Mouse (Mus musculus) intestine, embryonic 14.5 days (tissue): ENCODE measurements around the gene 4931406C07Rik. TPM values are rescaled to one million over a fixed set of nuclear protein-coding genes. Genes with fewer than 3 reads are reported as not detected.
"Not testable (repeated sequence)": the region's sequence is repeated elsewhere in the genome, so short reads cannot be mapped to it uniquely, and the experiment has no call there.

Experiments
- ATAC-seq: fragments of 200-750 bp; cut with Nextera tagmentation; replicated peaks from 2 replicates; pipeline ENCODE4 v1.8.0; 2017; ENCODE audit warnings: low read depth, moderate number of reproducible peaks, moderate TSS enrichment, moderate library complexity; ENCODE audit not compliant: low FRiP score, low TSS enrichment
- DNase-seq: peaks from one replicate; pipeline ENCODE4 v3.0.0-alpha.2; 2018; ENCODE audit warnings: low spot score
- H3K27ac ChIP-seq: fragments of 300-500 bp; sonication (generic); 2 replicates; pipeline ENCODE4 v1.5.1; 2014; ENCODE audit warnings: low read depth, mild to moderate bottlenecking, control low read depth
- H3K27me3 ChIP-seq: fragments of 300-500 bp; sonication (generic); replicated peaks from 2 replicates; pipeline ENCODE4 v1.6.1; 2014; ENCODE audit warnings: low read length, control low read depth; ENCODE audit not compliant: control insufficient read depth, insufficient read depth
- H3K36me3 ChIP-seq: fragments of 300-500 bp; sonication (generic); 2 replicates; pipeline ENCODE4 v1.6.1; 2014; ENCODE audit warnings: low read length, control low read depth; ENCODE audit not compliant: control insufficient read depth, insufficient read depth
- H3K4me1 ChIP-seq: fragments of 300-500 bp; sonication (generic); replicated peaks from 2 replicates; pipeline ENCODE4 v1.6.1; 2014; ENCODE audit warnings: low read length, control low read depth, mixed read lengths; ENCODE audit not compliant: control insufficient read depth, insufficient read depth
- H3K4me2 ChIP-seq: fragments of 300-500 bp; sonication (generic); 2 replicates; pipeline ENCODE4 v1.6.1; 2014; ENCODE audit warnings: low read length
- H3K4me3 ChIP-seq: fragments of 300-500 bp; sonication (generic); 2 replicates; pipeline ENCODE4 v1.5.1; 2014; ENCODE audit warnings: low read depth, low read length, control low read depth, mixed read lengths
- H3K9ac ChIP-seq: fragments of 300-500 bp; sonication (generic); 2 replicates; pipeline ENCODE4 v1.6.1; 2014; ENCODE audit warnings: mild to moderate bottlenecking, low read length
- H3K9me3 ChIP-seq: fragments of 300-500 bp; sonication (generic); 2 replicates; pipeline ENCODE4 v1.6.1; 2016; ENCODE audit warnings: low read length, control low read depth; ENCODE audit not compliant: control insufficient read depth
- WGBS: fragments of 180-500 bp; shearing (Covaris S2); extraction: QIAGEN DNeasy Blood & Tissue Kit; methylation state at CpG from one replicate; pipeline ENCODE4 v1.1.7; 2014; 5-methylcytosine and 5-hydroxymethylcytosine counted together
- polyA plus RNA-seq: library from polyadenylated mRNA; unstranded; fragments of >200 nt; fragmentation: Nextera tagmentation; extraction: Ambion mirVana; gene quantifications from 2 replicates; pipeline ENCODE4 v1.2.1, GENCODE M21; 2014

4931406C07Rik gene
- 7.3 and 8.3 TPM in 2 replicates for polyA plus RNA-seq

- DNase-seq (no peak), ATAC-seq (peak; percentile 82)
- peak within 1 kb of the TSS; percentile 87 for H3K4me2 ChIP-seq
- peak within 1 kb of the TSS; percentile 86 for H3K4me3 ChIP-seq
- no peaks in the 10 kb centered on the region for H3K9me3 ChIP-seq
- peaks cover 22% of the 10 kb centered on the region for H3K4me1 ChIP-seq
- peaks cover 42% of the 10 kb centered on the region for H3K36me3 ChIP-seq
- H3K27me3 ChIP-seq: no peaks in the 10 kb centered on the region
- peak within 1 kb of the TSS; percentile 98 for H3K9ac ChIP-seq
- peak within 1 kb of the TSS; percentile 92 for H3K27ac ChIP-seq
- under 1% methylated on average over 35 of the region's 35 CpGs for WGBS
Observed at GRCm38 (mm10) chr9:15306398-15307119, at the start of gene 4931406C07Rik. Gene 4931406C07Rik (minus strand): TSS chr9:15306448.

DNA sequence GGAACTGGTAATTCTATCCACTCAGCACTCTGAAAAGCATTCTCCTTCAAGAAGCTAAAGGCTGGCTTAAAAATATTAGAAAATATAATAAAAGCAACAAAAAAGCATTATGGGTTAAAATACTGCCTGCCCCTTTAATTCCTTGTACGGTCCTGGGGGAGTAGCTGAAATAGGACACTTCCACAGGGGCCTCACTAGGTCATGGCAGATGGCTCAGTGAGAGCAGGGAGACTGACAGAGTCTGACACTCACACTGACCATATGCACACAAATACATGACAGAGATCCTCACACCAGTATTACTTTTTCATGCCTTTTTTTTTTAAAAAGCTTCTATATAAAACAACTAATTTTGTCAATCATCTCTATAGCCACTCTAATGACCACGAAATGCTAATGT, 43.7 kb upstream of the 4931406C07Rik start:
- no peak overlapping the region for H3K9ac ChIP-seq
- no peaks in the 10 kb centered on the region for H3K9me3 ChIP-seq
- H3K4me3 ChIP-seq: no peak overlapping the region
- H3K27me3 ChIP-seq: no peaks in the 10 kb centered on the region
- no peak overlapping the region for H3K4me2 ChIP-seq
- DNase-seq (no peak), ATAC-seq (no peak)
- H3K27ac ChIP-seq: no peak overlapping the region
- no peaks in the 10 kb centered on the region for H3K4me1 ChIP-seq
- peaks cover 77% of the 10 kb centered on the region for H3K36me3 ChIP-seq
- WGBS: 70% methylated on average over 2 of the region's 2 CpGs

DNA sequence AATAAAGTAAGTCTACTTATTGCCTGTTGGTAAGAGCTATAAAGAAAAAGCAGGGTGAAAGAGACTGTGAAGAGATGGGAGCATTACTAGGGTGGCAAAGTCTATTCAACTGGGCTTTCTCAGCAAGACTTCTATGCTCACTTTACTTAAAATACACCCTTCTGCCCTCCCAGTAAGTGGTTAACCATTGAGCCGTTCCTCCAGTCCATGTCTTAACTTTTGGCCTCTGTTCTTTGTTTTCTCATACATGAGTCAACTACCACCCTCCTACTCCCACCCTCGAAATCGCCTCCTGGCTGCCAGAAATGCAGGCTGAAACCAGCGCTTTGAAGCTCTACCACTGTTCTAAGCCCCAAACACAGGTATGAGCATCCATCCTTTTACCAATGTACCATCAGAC, 31.5 kb upstream of the 4931406C07Rik start:
- Histone ChIP-seq H3K9me3 (no peaks in the 10 kb centered on the region), H3K4me1 (no peaks in the 10 kb centered on the region), H3K27me3 (no peaks in the 10 kb centered on the region), H3K36me3 (peaks cover 97% of the 10 kb centered on the region), H3K27ac (no peak overlapping the region), H3K9ac (no peak overlapping the region), H3K4me2 (no peak overlapping the region), H3K4me3 (no peak overlapping the region)
- ATAC-seq: no peak
- DNase-seq: no peak
- 95% methylated on average over 4 of the region's 4 CpGs for WGBS

DNA sequence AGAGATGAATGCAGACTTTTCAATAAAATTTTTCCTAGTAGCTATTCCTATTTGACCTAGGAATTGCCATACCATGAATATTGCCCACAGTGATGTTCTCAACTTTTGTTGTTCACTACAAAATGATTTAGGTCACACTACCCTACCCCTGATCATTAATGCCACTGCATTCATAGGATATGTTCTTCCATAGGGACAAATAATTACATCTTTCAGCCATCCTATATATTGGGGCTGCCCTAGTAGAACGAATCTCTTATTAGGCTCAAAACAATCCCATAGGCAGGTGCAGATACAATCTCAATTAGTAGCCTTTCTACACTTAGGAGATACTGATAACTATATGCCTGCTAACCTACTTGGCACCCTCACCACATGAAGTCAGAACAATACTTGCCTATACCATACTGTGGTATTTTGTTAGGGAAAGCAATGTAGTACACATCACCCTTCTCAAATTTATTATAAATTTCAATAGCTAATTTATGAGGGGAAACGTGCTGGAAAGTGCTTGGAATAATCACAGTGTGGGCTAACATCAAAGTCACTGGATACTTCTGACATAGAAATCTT, 12.0 kb upstream of the 4931406C07Rik start:
- Histone ChIP-seq H3K36me3 (peaks cover 62% of the 10 kb centered on the region), H3K9me3 (no peaks in the 10 kb centered on the region), H3K4me1 (no peaks in the 10 kb centered on the region), H3K9ac (no peak overlapping the region), H3K27me3 (no peaks in the 10 kb centered on the region), H3K27ac (no peak overlapping the region), H3K4me3 (no peak overlapping the region), H3K4me2 (no peak overlapping the region)
- 74% methylated on average over 2 of the region's 2 CpGs for WGBS
- DNase-seq (no peak), ATAC-seq (peak; percentile 40)

DNA sequence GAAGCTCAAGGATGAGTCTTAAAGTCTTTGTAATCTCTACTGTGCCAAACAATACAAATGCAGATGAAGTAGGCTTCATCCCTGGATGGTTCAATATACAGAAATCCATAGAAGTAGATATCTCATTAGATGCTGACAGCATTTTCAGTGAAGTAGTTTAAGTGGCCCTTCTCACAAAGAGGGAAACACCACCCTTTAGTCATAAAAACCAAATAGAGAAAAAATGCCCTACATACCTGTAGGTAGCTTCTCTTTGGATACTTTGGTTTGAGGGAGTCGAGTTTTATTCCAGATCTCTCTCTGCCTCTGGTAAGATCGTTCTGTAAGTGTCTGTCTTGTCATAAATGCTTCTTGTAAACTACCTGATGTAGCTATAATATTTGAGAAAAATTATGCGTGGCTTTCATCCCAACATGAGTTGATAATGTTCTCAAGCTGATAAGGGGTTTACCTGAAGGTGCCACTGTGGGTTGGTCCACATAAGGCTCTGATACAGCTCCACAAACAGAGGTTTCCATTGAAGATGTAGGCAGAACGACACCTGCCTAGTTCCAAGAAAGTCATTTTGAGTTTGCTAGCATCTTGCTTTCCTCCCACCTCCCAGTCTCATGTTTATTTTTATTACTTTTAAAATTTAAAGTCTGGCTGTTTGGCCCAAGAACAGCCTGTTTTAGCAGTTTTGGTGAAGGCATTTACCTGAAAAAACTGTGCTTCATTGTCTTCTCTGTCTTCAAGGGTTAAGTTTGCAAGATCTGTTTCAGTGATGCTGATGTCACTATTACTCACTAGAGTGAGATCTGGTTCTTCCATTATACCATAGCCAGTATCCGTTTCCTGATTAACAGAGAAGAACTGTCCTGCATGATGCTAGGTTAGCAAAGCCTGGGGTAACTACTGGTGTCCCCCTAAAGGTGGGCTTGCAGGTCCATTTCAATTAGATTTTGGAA, 11.2 kb upstream of the 4931406C07Rik start:
- no peak overlapping the region for H3K27ac ChIP-seq
- no peaks in the 10 kb centered on the region for H3K4me1 ChIP-seq
- ATAC-seq: no peak
- no peak overlapping the region for H3K4me3 ChIP-seq
- WGBS: 62% methylated on average over 5 of the region's 5 CpGs
- no peak overlapping the region for H3K9ac ChIP-seq
- no peak for DNase-seq
- H3K9me3 ChIP-seq: no peaks in the 10 kb centered on the region
- H3K36me3 ChIP-seq: peaks cover 62% of the 10 kb centered on the region
- no peaks in the 10 kb centered on the region for H3K27me3 ChIP-seq
- no peak overlapping the region for H3K4me2 ChIP-seq

- not testable (repeated sequence) for H3K4me1 ChIP-seq, H3K9ac ChIP-seq, ATAC-seq, H3K9me3 ChIP-seq, H3K4me3 ChIP-seq, H3K27ac ChIP-seq, H3K4me2 ChIP-seq, H3K27me3 ChIP-seq, DNase-seq
- H3K36me3 ChIP-seq: peaks cover 63% of the 10 kb centered on the region
- WGBS: 100% methylated on average over 1 of the region's 2 CpGs
Observed at GRCm38 (mm10) chr9:15316296-15316695, 10.0 kb upstream of the 4931406C07Rik start.

GRCm38 (mm10) chr9:15314619-15315018, 8.4 kb upstream of the 4931406C07Rik start:
- H3K27ac ChIP-seq: no peak overlapping the region
- no peak overlapping the region for H3K9ac ChIP-seq
- H3K4me3 ChIP-seq: no peak overlapping the region
- 100% methylated on average over 1 of the region's 1 CpGs for WGBS
- DNase-seq: no peak
- no peak for ATAC-seq
- no peaks in the 10 kb centered on the region for H3K4me1 ChIP-seq
- no peaks in the 10 kb centered on the region for H3K9me3 ChIP-seq
- no peak overlapping the region for H3K4me2 ChIP-seq
- H3K36me3 ChIP-seq: peaks cover 74% of the 10 kb centered on the region
- H3K27me3 ChIP-seq: no peaks in the 10 kb centered on the region

DNA sequence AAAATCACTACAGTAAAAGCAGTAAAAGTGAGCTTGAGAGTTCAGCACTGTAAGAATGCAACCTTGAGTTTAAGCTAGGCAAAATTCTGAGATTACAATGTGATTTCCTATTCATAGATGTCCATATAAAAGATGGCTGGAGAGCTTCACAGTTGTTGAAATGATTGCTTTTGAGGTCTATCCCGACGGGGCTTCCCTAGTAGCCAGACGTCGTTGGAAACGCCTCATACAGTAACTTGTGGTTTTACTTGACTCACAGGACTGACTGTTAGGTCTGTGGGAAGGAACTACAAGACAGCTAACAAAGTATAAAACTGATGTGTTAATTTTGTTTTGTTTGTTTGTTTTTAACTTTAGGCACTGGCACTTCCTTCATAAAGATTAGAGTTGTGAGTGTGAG, 7.4 kb upstream of the 4931406C07Rik start:
- no peak overlapping the region for H3K4me2 ChIP-seq
- ATAC-seq (no peak), DNase-seq (no peak)
- H3K9ac ChIP-seq: no peak overlapping the region
- H3K4me3 ChIP-seq: no peak overlapping the region
- no peak overlapping the region for H3K27ac ChIP-seq
- H3K4me1 ChIP-seq: peaks cover 8% of the 10 kb centered on the region; the same call in 1 of the 2 replicates
- no peaks in the 10 kb centered on the region for H3K9me3 ChIP-seq
- 89% methylated on average over 5 of the region's 5 CpGs for WGBS
- H3K27me3 ChIP-seq: no peaks in the 10 kb centered on the region
- H3K36me3 ChIP-seq: peaks cover 84% of the 10 kb centered on the region
